Mouse (Mus musculus) layer of hippocampus, adult 6 months (tissue): ENCODE measurements around the gene Mrgpra2a. TPM values are rescaled to one million over a fixed set of nuclear protein-coding genes. Genes with fewer than 3 reads are reported as not detected.

Source experiments
- long read RNA-seq, 2 experiments: library from polyadenylated mRNA; unstranded; transcript quantifications; one replicate each; pipeline ENCODE4 v2.0.0; 2019 to 2020
- polyA plus RNA-seq: library from polyadenylated mRNA; unstranded; fragments of <200 nt; fragmentation: Nextera tagmentation; gene quantifications from 2 replicates; pipeline ENCODE4 v1.2.3, GENCODE M21; 2021

The Mrgpra2a gene
- polyA plus RNA-seq, result not detected in 2 replicates
- long read RNA-seq, experiment 1, result 0 reads
- long read RNA-seq, experiment 2, result 0 reads

DNA sequence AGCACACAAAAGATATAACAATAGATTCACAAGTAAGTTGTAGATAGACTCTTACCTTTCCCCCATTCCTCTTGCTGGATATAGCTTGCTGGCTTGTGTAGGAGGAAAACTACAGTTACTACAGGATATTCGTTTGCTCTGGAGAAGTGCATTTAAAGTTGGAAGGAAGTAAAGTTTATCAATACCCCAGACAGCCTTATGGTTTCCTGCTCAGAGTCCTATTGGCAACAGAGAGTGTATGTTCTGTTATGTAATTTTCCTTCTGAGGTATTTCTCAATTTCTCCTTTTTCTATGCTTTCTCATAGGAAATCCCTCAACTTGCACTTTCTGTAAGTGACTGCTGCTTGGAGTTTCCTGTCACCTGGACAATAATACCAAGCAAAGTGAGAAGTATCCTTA is at the start of gene Mrgpra2a:
TSS of gene Mrgpra2a (minus strand) at position 125 of the 400 bp plus-strand sequence.

Other genes with a start within 250 kb of the Mrgpra2a start
- gene Mrgpra6, start 247.2 kb downstream of the Mrgpra2a start, polyA plus RNA-seq, result not detected in 2 replicates
- not detected in 2 replicates for gene Mrgpra9, start 199.3 kb downstream of the Mrgpra2a start, polyA plus RNA-seq
- gene Mrgpra1, start 97.9 kb downstream of the Mrgpra2a start, polyA plus RNA-seq, result not detected in 2 replicates
- not detected in 2 replicates for gene Mrgpra2b, start 76.7 kb upstream of the Mrgpra2a start, polyA plus RNA-seq
- not detected in 2 replicates for gene Mrgpra3, start 149.2 kb upstream of the Mrgpra2a start, polyA plus RNA-seq